Mouse (Mus musculus): ENCODE measurements around the gene Foxo4. TPM values are rescaled to one million over a fixed set of nuclear protein-coding genes. Genes with fewer than 3 reads are reported as not detected.

The Foxo4 gene
- 1.1 and 1.7 TPM in 2 replicates for polyA plus RNA-seq (2016; fragmentation: Nextera tagmentation; extraction: Ambion mirVana)

GRCm38 (mm10) chrX:101253952-101254729 is at the start of gene Foxo4:
Foxo4 (plus strand) TSS chrX:101254528.
- peaks cover 32% of the 10 kb centered on the region for H3K27me3 ChIP-seq (ENCODE audit: low read depth, poor library complexity, severe bottlenecking)
- H3K9me3 ChIP-seq (replicated peaks), result no peaks in the 10 kb centered on the region
- DNase-seq (ENCODE audit: low spot score), result peak; percentile 82
- H3K4me3 ChIP-seq, result peak within 1 kb of the TSS; percentile 64
- WGBS, result 24% methylated on average over 46 of the region's 47 CpGs
- H3K4me1 ChIP-seq, result peaks cover 11% of the 10 kb centered on the region
- H3K27ac ChIP-seq (replicated peaks), result peak within 1 kb of the TSS; percentile 82
- peaks cover 9% of the 10 kb centered on the region for H3K36me3 ChIP-seq

- 21% methylated on average over 52 of the region's 55 CpGs for WGBS
- peaks cover 77% of the 10 kb centered on the region for H3K27me3 ChIP-seq (ENCODE audit: low read depth, poor library complexity, severe bottlenecking)
Observed at GRCm38 (mm10) chrX:101221834-101222795, 32.2 kb upstream of the Foxo4 start, which contains the start of gene Snx12. Snx12 (minus strand) TSS chrX:101222563.

GRCm38 (mm10) chrX:101222796-101223162 is 31.5 kb upstream of the Foxo4 start:
- WGBS, result 30% methylated on average over 7 of the region's 7 CpGs
- Histone ChIP-seq H3K4me3 (peak overlapping the region; percentile 66), H3K27ac (replicated peaks) (peak overlapping the region; percentile 76), H3K9me3 (replicated peaks) (no peaks in the 10 kb centered on the region), H3K4me1 (peaks cover 6% of the 10 kb centered on the region), H3K27me3 (ENCODE audit: low read depth, poor library complexity, severe bottlenecking) (peaks cover 76% of the 10 kb centered on the region), H3K36me3 (peaks cover 15% of the 10 kb centered on the region)
- no peak for DNase-seq (ENCODE audit: low spot score)

More at GRCm38 (mm10) chrX:101221834-101222795, 32.2 kb upstream of the Foxo4 start, which contains the start of gene Snx12:
- peaks cover 15% of the 10 kb centered on the region for H3K36me3 ChIP-seq
- H3K4me1 ChIP-seq, result peaks cover 6% of the 10 kb centered on the region
- no peaks in the 10 kb centered on the region for H3K9me3 ChIP-seq (replicated peaks)
- H3K4me3 ChIP-seq, result peak within 1 kb of the TSS; percentile 66
- peak; percentile 85 for DNase-seq (ENCODE audit: low spot score)
- peak within 1 kb of the TSS; percentile 89 for H3K27ac ChIP-seq (replicated peaks)

- DNase-seq (ENCODE audit: low spot score), result no peak
- Histone ChIP-seq H3K9me3 (replicated peaks) (no peaks in the 10 kb centered on the region), H3K27me3 (ENCODE audit: low read depth, poor library complexity, severe bottlenecking) (peaks cover 37% of the 10 kb centered on the region), H3K27ac (replicated peaks) (no peak overlapping the region), H3K4me1 (no peaks in the 10 kb centered on the region), H3K4me3 (no peak overlapping the region), H3K36me3 (no peaks in the 10 kb centered on the region)
- 39% methylated on average over 1 of the region's 1 CpGs for WGBS
Observed at GRCm38 (mm10) chrX:101245011-101245410, 9.3 kb upstream of the Foxo4 start.

GRCm38 (mm10) chrX:101254740-101255139 is 412 bp downstream of the Foxo4 start:
- Histone ChIP-seq H3K27me3 (ENCODE audit: low read depth, poor library complexity, severe bottlenecking) (peaks cover 36% of the 10 kb centered on the region), H3K36me3 (peaks cover 9% of the 10 kb centered on the region), H3K9me3 (replicated peaks) (no peaks in the 10 kb centered on the region), H3K4me1 (peaks cover 11% of the 10 kb centered on the region), H3K4me3 (peak overlapping the region; percentile 64), H3K27ac (replicated peaks) (peak overlapping the region; percentile 82)
- 19% methylated on average over 26 of the region's 26 CpGs for WGBS
- DNase-seq (ENCODE audit: low spot score), result peak; percentile 32

GRCm38 (mm10) chrX:101256603-101257002 is 2.3 kb downstream of the Foxo4 start:
- 77% methylated on average over 13 of the region's 13 CpGs for WGBS
- H3K9me3 ChIP-seq (replicated peaks), result no peaks in the 10 kb centered on the region
- H3K4me3 ChIP-seq, result no peak overlapping the region
- DNase-seq (ENCODE audit: low spot score), result no peak
- no peak overlapping the region for H3K27ac ChIP-seq (replicated peaks)
- peaks cover 45% of the 10 kb centered on the region for H3K27me3 ChIP-seq (ENCODE audit: low read depth, poor library complexity, severe bottlenecking)
- H3K36me3 ChIP-seq, result peaks cover 9% of the 10 kb centered on the region
- peaks cover 25% of the 10 kb centered on the region for H3K4me1 ChIP-seq

GRCm38 (mm10) chrX:101260441-101261325 is 6.4 kb downstream of the Foxo4 start:
- 29% methylated on average over 13 of the region's 13 CpGs for WGBS
- peaks cover 16% of the 10 kb centered on the region for H3K4me1 ChIP-seq
- H3K27ac ChIP-seq (replicated peaks), result peak overlapping the region; percentile 77
- H3K27me3 ChIP-seq (ENCODE audit: low read depth, poor library complexity, severe bottlenecking), result peaks cover 59% of the 10 kb centered on the region
- peak; percentile 43 for DNase-seq (ENCODE audit: low spot score)
- 0 out of 2 replicates have a peak overlapping the region, but pooled peaks have one; percentile 11 for H3K4me3 ChIP-seq
- no peaks in the 10 kb centered on the region for H3K9me3 ChIP-seq (replicated peaks)
- H3K36me3 ChIP-seq, result peaks cover 9% of the 10 kb centered on the region

GRCm38 (mm10) chrX:101263892-101264291 is 9.6 kb downstream of the Foxo4 start, which contains the start of gene Gm614:
Gm614 (minus strand) TSS chrX:101263992.
- Histone ChIP-seq H3K27me3 (ENCODE audit: low read depth, poor library complexity, severe bottlenecking) (peaks cover 72% of the 10 kb centered on the region), H3K9me3 (replicated peaks) (no peaks in the 10 kb centered on the region), H3K27ac (replicated peaks) (no peak within 1 kb of the TSS), H3K36me3 (no peaks in the 10 kb centered on the region), H3K4me3 (no peak within 1 kb of the TSS), H3K4me1 (peaks cover 14% of the 10 kb centered on the region)
- 94% methylated on average over 1 of the region's 1 CpGs for WGBS
- no peak for DNase-seq (ENCODE audit: low spot score)

- Histone ChIP-seq H3K36me3 (no peaks in the 10 kb centered on the region), H3K27ac (replicated peaks) (no peak overlapping the region), H3K9me3 (replicated peaks) (no peaks in the 10 kb centered on the region), H3K27me3 (ENCODE audit: low read depth, poor library complexity, severe bottlenecking) (peaks cover 72% of the 10 kb centered on the region), H3K4me3 (no peak overlapping the region), H3K4me1 (no peaks in the 10 kb centered on the region)
- WGBS, result 91% methylated on average over 6 of the region's 6 CpGs
- DNase-seq (ENCODE audit: low spot score), result no peak
Observed at GRCm38 (mm10) chrX:101266631-101267030, 12.3 kb downstream of the Foxo4 start.

- Histone ChIP-seq H3K4me1 (0 out of 2 replicates have a peak, but pooled peaks cover under 1% of the 10 kb centered on the region), H3K27ac (replicated peaks) (no peak within 1 kb of the TSS), H3K4me3 (no peak within 1 kb of the TSS), H3K36me3 (no peaks in the 10 kb centered on the region), H3K27me3 (ENCODE audit: low read depth, poor library complexity, severe bottlenecking) (peaks cover 80% of the 10 kb centered on the region), H3K9me3 (replicated peaks) (no peaks in the 10 kb centered on the region)
- 87% methylated on average over 5 of the region's 5 CpGs for WGBS
- no peak for DNase-seq (ENCODE audit: low spot score)
Observed at GRCm38 (mm10) chrX:101268025-101268754, 13.9 kb downstream of the Foxo4 start, which contains the start of gene Il2rg. Il2rg (minus strand) TSS chrX:101268255.

GRCm38 (mm10) chrX:101268755-101269124 is 14.4 kb downstream of the Foxo4 start, which contains the start of gene Gm20489:
Gm20489 (minus strand) TSS chrX:101269023.
- H3K27me3 ChIP-seq (ENCODE audit: low read depth, poor library complexity, severe bottlenecking), result peaks cover 80% of the 10 kb centered on the region
- no peaks in the 10 kb centered on the region for H3K36me3 ChIP-seq
- H3K9me3 ChIP-seq (replicated peaks), result no peaks in the 10 kb centered on the region
- WGBS, result 69% methylated on average over 3 of the region's 3 CpGs
- no peak within 1 kb of the TSS for H3K4me3 ChIP-seq
- no peak for DNase-seq (ENCODE audit: low spot score)
- peaks cover 4% of the 10 kb centered on the region; the same call in 1 of the 2 replicates for H3K4me1 ChIP-seq
- no peak within 1 kb of the TSS for H3K27ac ChIP-seq (replicated peaks)
